Mouse (Mus musculus): ENCODE measurements around the gene Mtif3. TPM values are rescaled to one million over a fixed set of nuclear protein-coding genes. Genes with fewer than 3 reads are reported as not detected.

The Mtif3 gene
- polyA plus RNA-seq, 1 experiment = 23.7 TPM

GRCm38 (mm10) chr5:146914088-146914766, 49.4 kb downstream of the Mtif3 start:
- Histone ChIP-seq H3K4me3 (no peak overlapping the region), H3K4me2 (ENCODE audit: low read depth) (no peak overlapping the region), H3K79me2 (ENCODE audit: control insufficient read depth, insufficient read depth) (no peaks in the 10 kb centered on the region), H3K36me3 (ENCODE audit: control insufficient read depth, insufficient read depth) (no peaks in the 10 kb centered on the region), H3ac (ENCODE audit: control insufficient read depth, insufficient read length) (no peak overlapping the region), H3K27me3 (ENCODE audit: control insufficient read depth, insufficient read depth, insufficient read length) (no peaks in the 10 kb centered on the region)
- TF ChIP-seq MAX (IDR thresholded peaks at IDR 0.05; ENCODE audit: low read depth) (no peak), CEBPB (IDR thresholded peaks at IDR 0.05; ENCODE audit: insufficient read depth, poor library complexity, severe bottlenecking) (no peak), USF1 (IDR thresholded peaks at IDR 0.05; ENCODE audit: low read depth) (no peak), REST (IDR thresholded peaks at IDR 0.05; ENCODE audit: insufficient read depth, insufficient read length) (no peak), MYOG (IDR thresholded peaks at IDR 0.05; ENCODE audit: control insufficient read depth in 1 of 3, insufficient read depth in 1 of 3, insufficient read length in 2 of 3, low read depth in 2 of 3) (no peak)

- TF ChIP-seq POLR2AphosphoS2 (IDR thresholded peaks at IDR 0.05; ENCODE audit: insufficient read length, low read depth) (no peak), USF1 (IDR thresholded peaks at IDR 0.05; ENCODE audit: low read depth) (no peak)
- Histone ChIP-seq H3K4me3 (no peak overlapping the region), H3K4me2 (ENCODE audit: low read depth) (no peak overlapping the region), H3K79me2 (ENCODE audit: control insufficient read depth, insufficient read depth) (no peaks in the 10 kb centered on the region), H3K27me3 (ENCODE audit: control insufficient read depth, insufficient read depth, insufficient read length) (no peaks in the 10 kb centered on the region), H3ac (ENCODE audit: control insufficient read depth, insufficient read length) (no peak overlapping the region), H3K36me3 (ENCODE audit: control insufficient read depth, insufficient read depth) (no peaks in the 10 kb centered on the region)
These were observed 50.2 kb downstream of the Mtif3 start for GRCm38 (mm10) chr5:146913355-146913754.

GRCm38 (mm10) chr5:146912206-146912605, 51.4 kb downstream of the Mtif3 start:
- Histone ChIP-seq H3K4me3 (no peak overlapping the region), H3K36me3 (ENCODE audit: control insufficient read depth, insufficient read depth) (no peaks in the 10 kb centered on the region), H3K27me3 (ENCODE audit: control insufficient read depth, insufficient read depth, insufficient read length) (no peaks in the 10 kb centered on the region), H3ac (ENCODE audit: control insufficient read depth, insufficient read length) (no peak overlapping the region), H3K79me2 (ENCODE audit: control insufficient read depth, insufficient read depth) (no peaks in the 10 kb centered on the region), H3K4me2 (ENCODE audit: low read depth) (no peak overlapping the region)
- TF ChIP-seq SRF (IDR thresholded peaks at IDR 0.05; ENCODE audit: control insufficient read depth, insufficient read length, low read depth) (no peak), TCF12 (IDR thresholded peaks at IDR 0.05; ENCODE audit: insufficient read depth, poor library complexity, severe bottlenecking) (no peak), MAX (IDR thresholded peaks at IDR 0.05; ENCODE audit: low read depth) (no peak), POLR2A (IDR thresholded peaks at IDR 0.05; ENCODE audit: insufficient read length, low read depth) (no peak), REST (IDR thresholded peaks at IDR 0.05; ENCODE audit: insufficient read depth, insufficient read length) (no peak), MYOD1 (IDR thresholded peaks at IDR 0.05; ENCODE audit: control insufficient read depth in 1 of 3, insufficient read length in 2 of 3, low read depth in 2 of 3) (no peak), TCF3 (IDR thresholded peaks at IDR 0.05; ENCODE audit: insufficient read length, low read depth) (no peak), USF1 (IDR thresholded peaks at IDR 0.05; ENCODE audit: low read depth) (no peak), MYOG (IDR thresholded peaks at IDR 0.05; ENCODE audit: control insufficient read depth in 1 of 3, insufficient read depth in 1 of 3, insufficient read length in 2 of 3, low read depth in 2 of 3) (no peak), POLR2AphosphoS2 (IDR thresholded peaks at IDR 0.05; ENCODE audit: insufficient read length, low read depth) (no peak), CEBPB (IDR thresholded peaks at IDR 0.05; ENCODE audit: insufficient read depth, poor library complexity, severe bottlenecking) (no peak), E2F4 (IDR thresholded peaks at IDR 0.05; ENCODE audit: insufficient read depth) (no peak)

DNA sequence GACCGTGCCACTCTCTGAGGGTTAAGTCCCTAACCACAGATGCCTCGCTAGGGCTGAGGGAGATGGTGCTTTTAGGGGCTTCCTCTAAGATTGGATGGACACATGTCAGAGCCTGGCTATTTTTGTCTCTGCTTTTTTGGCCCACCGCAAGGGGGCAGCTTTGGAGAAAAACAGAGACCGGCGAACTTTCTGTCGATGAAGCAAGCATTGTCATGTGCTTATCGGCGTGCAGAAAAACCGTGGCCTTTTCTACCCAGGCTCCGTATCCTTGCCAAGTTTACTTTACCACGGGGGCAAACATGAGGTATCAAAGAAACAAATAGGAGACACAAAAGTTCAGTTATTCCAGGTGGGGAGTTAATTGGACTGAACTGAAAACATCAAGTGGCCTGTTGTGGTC, 55.0 kb downstream of the Mtif3 start:
- Histone ChIP-seq H3K4me3 (no peak overlapping the region), H3K4me2 (ENCODE audit: low read depth) (no peak overlapping the region), H3K27me3 (ENCODE audit: control insufficient read depth, insufficient read depth, insufficient read length) (no peaks in the 10 kb centered on the region), H3K36me3 (ENCODE audit: control insufficient read depth, insufficient read depth) (no peaks in the 10 kb centered on the region), H3K79me2 (ENCODE audit: control insufficient read depth, insufficient read depth) (no peaks in the 10 kb centered on the region), H3ac (ENCODE audit: control insufficient read depth, insufficient read length) (no peak overlapping the region)
- no peak for TF ChIP-seq TCF3 (IDR thresholded peaks at IDR 0.05; ENCODE audit: insufficient read length, low read depth)
- TF ChIP-seq USF1 (IDR thresholded peaks at IDR 0.05; ENCODE audit: low read depth) = no peak
- no peak for TF ChIP-seq REST (IDR thresholded peaks at IDR 0.05; ENCODE audit: insufficient read depth, insufficient read length)
- TF ChIP-seq POLR2AphosphoS2 (IDR thresholded peaks at IDR 0.05; ENCODE audit: insufficient read length, low read depth) = no peak
- no peak for TF ChIP-seq MYOD1 (IDR thresholded peaks at IDR 0.05; ENCODE audit: control insufficient read depth in 1 of 3, insufficient read length in 2 of 3, low read depth in 2 of 3)
- TF ChIP-seq SRF (IDR thresholded peaks at IDR 0.05; ENCODE audit: control insufficient read depth, insufficient read length, low read depth) = no peak
- TF ChIP-seq POLR2A (IDR thresholded peaks at IDR 0.05; ENCODE audit: insufficient read length, low read depth) = no peak
- no peak for TF ChIP-seq CEBPB (IDR thresholded peaks at IDR 0.05; ENCODE audit: insufficient read depth, poor library complexity, severe bottlenecking)
- TF ChIP-seq MAX (IDR thresholded peaks at IDR 0.05; ENCODE audit: low read depth) = no peak
- no peak for TF ChIP-seq TCF12 (IDR thresholded peaks at IDR 0.05; ENCODE audit: insufficient read depth, poor library complexity, severe bottlenecking)
- TF ChIP-seq MYOG (IDR thresholded peaks at IDR 0.05; ENCODE audit: control insufficient read depth in 1 of 3, insufficient read depth in 1 of 3, insufficient read length in 2 of 3, low read depth in 2 of 3) = no peak
- TF ChIP-seq E2F4 (IDR thresholded peaks at IDR 0.05; ENCODE audit: insufficient read depth) = no peak

GRCm38 (mm10) chr5:146907533-146907932, 56.1 kb downstream of the Mtif3 start:
- H3K79me2 ChIP-seq (ENCODE audit: control insufficient read depth, insufficient read depth) = no peaks in the 10 kb centered on the region
- TF ChIP-seq CEBPB (IDR thresholded peaks at IDR 0.05; ENCODE audit: insufficient read depth, poor library complexity, severe bottlenecking) (no peak), MAX (IDR thresholded peaks at IDR 0.05; ENCODE audit: low read depth) (no peak), TCF12 (IDR thresholded peaks at IDR 0.05; ENCODE audit: insufficient read depth, poor library complexity, severe bottlenecking) (no peak), MYOG (IDR thresholded peaks at IDR 0.05; ENCODE audit: control insufficient read depth in 1 of 3, insufficient read depth in 1 of 3, insufficient read length in 2 of 3, low read depth in 2 of 3) (no peak), POLR2AphosphoS2 (IDR thresholded peaks at IDR 0.05; ENCODE audit: insufficient read length, low read depth) (no peak), USF1 (IDR thresholded peaks at IDR 0.05; ENCODE audit: low read depth) (no peak), TCF3 (IDR thresholded peaks at IDR 0.05; ENCODE audit: insufficient read length, low read depth) (no peak), REST (IDR thresholded peaks at IDR 0.05; ENCODE audit: insufficient read depth, insufficient read length) (no peak), POLR2A (IDR thresholded peaks at IDR 0.05; ENCODE audit: insufficient read length, low read depth) (no peak), MYOD1 (IDR thresholded peaks at IDR 0.05; ENCODE audit: control insufficient read depth in 1 of 3, insufficient read length in 2 of 3, low read depth in 2 of 3) (no peak), E2F4 (IDR thresholded peaks at IDR 0.05; ENCODE audit: insufficient read depth) (no peak), SRF (IDR thresholded peaks at IDR 0.05; ENCODE audit: control insufficient read depth, insufficient read length, low read depth) (no peak)
- H3K27me3 ChIP-seq (ENCODE audit: control insufficient read depth, insufficient read depth, insufficient read length) = no peaks in the 10 kb centered on the region
- H3ac ChIP-seq (ENCODE audit: control insufficient read depth, insufficient read length) = no peak overlapping the region
- no peaks in the 10 kb centered on the region for H3K36me3 ChIP-seq (ENCODE audit: control insufficient read depth, insufficient read depth)
- H3K4me3 ChIP-seq = no peak overlapping the region
- no peak overlapping the region for H3K4me2 ChIP-seq (ENCODE audit: low read depth)

Data from myocyte (in vitro differentiated cells).